Mouse (Mus musculus): Measurements from ENCODE around the gene Ccsap. TPM values are rescaled to one million over a fixed set of nuclear protein-coding genes. Genes with fewer than 3 reads are reported as not detected.
A peak's percentile ranks its signal among the peaks of the same experiment; 100 is the strongest.

Ccsap gene
- polyA plus RNA-seq, 1 experiment from 2014 or later: 2.3 TPM

GRCm38 (mm10) chr8:123846509-123846908 lies 13.5 kb downstream of the Ccsap start:
- Histone ChIP-seq H3K36me3 (ENCODE audit: control insufficient read depth, insufficient read depth, low read length) (no peaks in the 10 kb centered on the region), H3K9me3 (ENCODE audit: control insufficient read depth, low read length) (no peaks in the 10 kb centered on the region), H3K27me3 (replicated peaks; ENCODE audit: control insufficient read depth, insufficient read depth, low read length) (no peaks in the 10 kb centered on the region), H3K27ac (ENCODE audit: low read length) (no peak overlapping the region), H3K4me1 (ENCODE audit: control insufficient read depth, insufficient read depth, low read length) (no peaks in the 10 kb centered on the region), H3K4me3 (ENCODE audit: low read length) (no peak overlapping the region), H3K9ac (ENCODE audit: low read depth, low read length) (no peak overlapping the region), H3K4me2 (ENCODE audit: low read depth, low read length) (no peak overlapping the region)
- WGBS: 85% methylated on average over 12 of the region's 12 CpGs
- no peak for ATAC-seq

- no peaks in the 10 kb centered on the region for H3K27me3 ChIP-seq (replicated peaks; ENCODE audit: control insufficient read depth, insufficient read depth, low read length)
- no peaks in the 10 kb centered on the region for H3K4me1 ChIP-seq (ENCODE audit: control insufficient read depth, insufficient read depth, low read length)
- WGBS: 93% methylated on average over 10 of the region's 10 CpGs
- no peak overlapping the region for H3K9ac ChIP-seq (ENCODE audit: low read depth, low read length)
- H3K9me3 ChIP-seq (ENCODE audit: control insufficient read depth, low read length): no peaks in the 10 kb centered on the region
- no peak for ATAC-seq
- H3K4me2 ChIP-seq (ENCODE audit: low read depth, low read length): no peak overlapping the region
- no peak overlapping the region for H3K27ac ChIP-seq (ENCODE audit: low read length)
- no peak overlapping the region for H3K4me3 ChIP-seq (ENCODE audit: low read length)
- no peaks in the 10 kb centered on the region for H3K36me3 ChIP-seq (ENCODE audit: control insufficient read depth, insufficient read depth, low read length)
Observed at GRCm38 (mm10) chr8:123845991-123846390, 14.0 kb downstream of the Ccsap start.

DNA sequence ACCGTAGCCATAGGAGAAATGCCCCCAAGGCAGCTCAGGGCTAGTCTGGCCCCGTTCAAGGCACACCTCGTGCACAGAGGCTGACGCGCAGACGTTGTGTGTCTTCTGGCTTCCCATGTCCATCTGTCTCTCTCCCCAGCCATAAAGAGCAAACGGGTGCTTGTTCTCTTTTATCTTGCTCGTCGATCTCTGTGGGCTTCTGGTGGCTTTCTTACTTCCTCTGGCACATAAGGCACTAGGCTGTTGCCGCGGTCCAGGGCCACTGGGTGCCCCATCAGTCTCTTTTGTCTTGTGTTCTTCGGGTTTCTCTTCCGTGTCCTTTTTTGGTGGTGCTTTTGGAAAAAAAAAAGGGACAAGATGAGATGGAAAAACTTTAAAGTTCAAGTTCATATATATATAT lies 14.9 kb downstream of the Ccsap start:
- H3K4me3 ChIP-seq (ENCODE audit: low read length): no peak overlapping the region
- no peaks in the 10 kb centered on the region for H3K36me3 ChIP-seq (ENCODE audit: control insufficient read depth, insufficient read depth, low read length)
- WGBS: 88% methylated on average over 13 of the region's 13 CpGs
- no peak overlapping the region for H3K27ac ChIP-seq (ENCODE audit: low read length)
- H3K9ac ChIP-seq (ENCODE audit: low read depth, low read length): no peak overlapping the region
- no peak overlapping the region for H3K4me2 ChIP-seq (ENCODE audit: low read depth, low read length)
- no peaks in the 10 kb centered on the region for H3K27me3 ChIP-seq (replicated peaks; ENCODE audit: control insufficient read depth, insufficient read depth, low read length)
- no peak for ATAC-seq
- H3K9me3 ChIP-seq (ENCODE audit: control insufficient read depth, low read length): no peaks in the 10 kb centered on the region
- no peaks in the 10 kb centered on the region for H3K4me1 ChIP-seq (ENCODE audit: control insufficient read depth, insufficient read depth, low read length)

DNA sequence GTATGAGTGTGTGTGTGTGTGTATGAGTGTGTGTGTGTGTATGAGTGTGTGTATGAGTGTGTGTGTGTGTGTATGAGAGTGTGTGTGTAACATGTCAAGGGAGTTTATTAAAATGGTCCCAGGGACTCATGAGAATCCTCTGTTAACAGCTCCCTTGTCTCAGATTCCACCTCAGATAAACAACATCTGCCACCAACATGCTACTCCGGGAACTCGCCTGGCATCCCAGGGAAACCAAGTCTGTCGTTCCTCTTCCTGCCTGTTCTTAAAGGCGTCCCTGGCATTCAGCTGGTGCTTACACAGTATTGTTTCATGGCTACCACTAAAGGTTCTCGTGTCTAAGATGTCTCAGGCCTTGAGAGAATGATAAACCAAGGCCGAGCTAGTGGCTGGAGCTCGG lies 15.7 kb downstream of the Ccsap start:
- 82% methylated on average over 7 of the region's 7 CpGs for WGBS
- H3K27me3 ChIP-seq (replicated peaks; ENCODE audit: control insufficient read depth, insufficient read depth, low read length): no peaks in the 10 kb centered on the region
- ATAC-seq: no peak

DNA sequence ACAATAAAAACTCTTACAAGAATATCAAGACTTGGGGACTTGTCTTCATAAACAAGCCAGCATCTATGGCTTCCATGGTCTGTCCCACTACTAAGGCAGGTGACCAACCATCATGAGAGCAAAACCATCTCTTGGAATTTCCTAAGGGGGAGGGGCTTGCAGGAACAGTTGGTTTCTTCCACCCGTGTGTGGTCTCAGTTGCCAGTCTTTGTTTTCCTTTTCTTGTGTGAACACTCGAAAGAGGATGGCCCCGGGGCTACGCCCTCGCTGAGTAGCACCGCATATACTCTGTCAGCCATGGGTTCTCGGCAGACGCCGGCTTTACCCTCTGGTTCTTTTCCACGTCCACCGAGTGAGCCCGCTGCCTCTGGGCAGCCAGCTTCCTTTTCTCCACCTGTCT lies 17.9 kb downstream of the Ccsap start:
- H3K27ac ChIP-seq (ENCODE audit: low read length): no peak overlapping the region
- WGBS: 90% methylated on average over 12 of the region's 12 CpGs
- H3K9me3 ChIP-seq (ENCODE audit: control insufficient read depth, low read length): no peaks in the 10 kb centered on the region
- H3K36me3 ChIP-seq (ENCODE audit: control insufficient read depth, insufficient read depth, low read length): no peaks in the 10 kb centered on the region
- H3K4me2 ChIP-seq (ENCODE audit: low read depth, low read length): no peak overlapping the region
- no peak overlapping the region for H3K4me3 ChIP-seq (ENCODE audit: low read length)
- no peak for ATAC-seq
- no peaks in the 10 kb centered on the region for H3K27me3 ChIP-seq (replicated peaks; ENCODE audit: control insufficient read depth, insufficient read depth, low read length)
- H3K9ac ChIP-seq (ENCODE audit: low read depth, low read length): no peak overlapping the region
- H3K4me1 ChIP-seq (ENCODE audit: control insufficient read depth, insufficient read depth, low read length): no peaks in the 10 kb centered on the region

More for the DNA sequence above, 15.7 kb downstream of the Ccsap start:
- no peak overlapping the region for H3K9ac ChIP-seq (ENCODE audit: low read depth, low read length)
- H3K4me2 ChIP-seq (ENCODE audit: low read depth, low read length): no peak overlapping the region
- H3K27ac ChIP-seq (ENCODE audit: low read length): no peak overlapping the region
- H3K9me3 ChIP-seq (ENCODE audit: control insufficient read depth, low read length): no peaks in the 10 kb centered on the region
- no peaks in the 10 kb centered on the region for H3K36me3 ChIP-seq (ENCODE audit: control insufficient read depth, insufficient read depth, low read length)
- H3K4me3 ChIP-seq (ENCODE audit: low read length): no peak overlapping the region
- no peaks in the 10 kb centered on the region for H3K4me1 ChIP-seq (ENCODE audit: control insufficient read depth, insufficient read depth, low read length)

DNA sequence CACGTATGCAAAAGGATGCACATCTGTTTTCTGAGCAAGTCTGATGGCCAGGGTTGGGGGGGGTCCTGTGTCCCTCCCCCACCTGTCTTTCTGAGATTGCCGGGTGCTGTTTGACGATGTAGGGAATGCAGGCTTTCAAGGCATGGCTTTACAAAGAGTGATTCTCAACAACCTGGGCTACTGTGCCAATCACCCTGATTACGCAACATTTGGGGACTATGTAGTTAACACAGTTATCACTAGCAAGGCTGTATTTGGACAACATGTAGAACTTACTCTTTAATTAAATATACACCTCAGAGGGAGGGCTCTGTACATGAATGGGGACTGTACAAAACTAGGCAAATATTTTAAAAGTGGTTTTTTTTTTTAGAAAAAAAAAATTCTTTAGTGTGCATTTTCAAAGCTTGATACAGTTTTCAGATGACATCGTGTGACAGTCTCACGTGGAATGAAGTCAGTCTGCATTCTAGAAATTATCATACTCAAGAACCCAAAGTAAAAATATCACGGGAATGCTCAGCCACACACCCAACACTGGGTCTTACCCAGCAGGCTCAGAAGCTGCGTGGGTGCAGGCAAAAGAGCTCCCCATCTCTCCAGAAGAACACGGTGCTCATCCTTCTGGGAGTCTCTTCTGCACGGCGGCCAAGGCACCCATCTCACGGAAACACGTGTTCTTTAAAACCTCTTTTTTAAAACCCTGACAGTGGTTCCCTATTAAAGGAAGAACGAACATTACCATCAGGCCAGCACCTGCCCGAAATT lies 19.2 kb downstream of the Ccsap start:
- H3K9me3 ChIP-seq (ENCODE audit: control insufficient read depth, low read length): no peaks in the 10 kb centered on the region
- H3K27me3 ChIP-seq (replicated peaks; ENCODE audit: control insufficient read depth, insufficient read depth, low read length): no peaks in the 10 kb centered on the region
- no peak overlapping the region for H3K4me2 ChIP-seq (ENCODE audit: low read depth, low read length)
- H3K4me3 ChIP-seq (ENCODE audit: low read length): no peak overlapping the region
- no peak for ATAC-seq
- no peaks in the 10 kb centered on the region for H3K4me1 ChIP-seq (ENCODE audit: control insufficient read depth, insufficient read depth, low read length)
- 93% methylated on average over 15 of the region's 15 CpGs for WGBS
- no peak overlapping the region for H3K9ac ChIP-seq (ENCODE audit: low read depth, low read length)
- no peaks in the 10 kb centered on the region for H3K36me3 ChIP-seq (ENCODE audit: control insufficient read depth, insufficient read depth, low read length)
- no peak overlapping the region for H3K27ac ChIP-seq (ENCODE audit: low read length)

GRCm38 (mm10) chr8:123838496-123838895 lies 21.5 kb downstream of the Ccsap start:
- no peak for ATAC-seq
- H3K4me3 ChIP-seq (ENCODE audit: low read length): no peak overlapping the region
- no peaks in the 10 kb centered on the region for H3K27me3 ChIP-seq (replicated peaks; ENCODE audit: control insufficient read depth, insufficient read depth, low read length)
- no peak overlapping the region for H3K4me2 ChIP-seq (ENCODE audit: low read depth, low read length)
- no peaks in the 10 kb centered on the region for H3K4me1 ChIP-seq (ENCODE audit: control insufficient read depth, insufficient read depth, low read length)
- H3K36me3 ChIP-seq (ENCODE audit: control insufficient read depth, insufficient read depth, low read length): peaks cover 8% of the 10 kb centered on the region
- 63% methylated on average over 9 of the region's 9 CpGs for WGBS
- no peak overlapping the region for H3K27ac ChIP-seq (ENCODE audit: low read length)
- no peak overlapping the region for H3K9ac ChIP-seq (ENCODE audit: low read depth, low read length)
- no peaks in the 10 kb centered on the region for H3K9me3 ChIP-seq (ENCODE audit: control insufficient read depth, low read length)

- no peak overlapping the region for H3K9ac ChIP-seq (ENCODE audit: low read depth, low read length)
- no peaks in the 10 kb centered on the region for H3K4me1 ChIP-seq (ENCODE audit: control insufficient read depth, insufficient read depth, low read length)
- H3K4me3 ChIP-seq (ENCODE audit: low read length): no peak overlapping the region
- WGBS: 91% methylated on average over 6 of the region's 6 CpGs
- no peaks in the 10 kb centered on the region for H3K27me3 ChIP-seq (replicated peaks; ENCODE audit: control insufficient read depth, insufficient read depth, low read length)
- H3K4me2 ChIP-seq (ENCODE audit: low read depth, low read length): no peak overlapping the region
- H3K36me3 ChIP-seq (ENCODE audit: control insufficient read depth, insufficient read depth, low read length): peaks cover 14% of the 10 kb centered on the region
- H3K9me3 ChIP-seq (ENCODE audit: control insufficient read depth, low read length): no peaks in the 10 kb centered on the region
- no peak for ATAC-seq
- no peak overlapping the region for H3K27ac ChIP-seq (ENCODE audit: low read length)
Observed at GRCm38 (mm10) chr8:123836354-123836753, 23.7 kb downstream of the Ccsap start.

DNA sequence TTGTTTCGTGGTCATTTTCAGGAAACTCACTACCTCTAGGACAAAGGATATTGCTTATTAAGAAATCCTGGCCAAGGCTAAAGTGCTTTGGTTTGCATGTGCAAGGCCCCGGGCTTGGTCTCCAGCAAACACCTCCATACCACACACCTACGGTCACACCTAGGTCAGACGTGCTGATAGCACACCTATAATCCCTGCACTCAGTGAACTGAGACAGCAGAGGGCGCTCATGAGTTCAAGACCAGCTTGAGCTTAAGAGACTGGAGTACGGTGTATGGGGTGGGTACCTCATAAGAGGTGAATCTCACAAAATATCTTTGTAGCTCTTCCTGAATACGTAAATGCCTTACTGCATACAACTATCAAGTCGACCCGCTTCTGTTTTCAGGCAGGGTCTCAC lies 24.6 kb downstream of the Ccsap start:
- Histone ChIP-seq H3K9ac (ENCODE audit: low read depth, low read length) (no peak overlapping the region), H3K4me1 (ENCODE audit: control insufficient read depth, insufficient read depth, low read length) (no peaks in the 10 kb centered on the region), H3K27me3 (replicated peaks; ENCODE audit: control insufficient read depth, insufficient read depth, low read length) (no peaks in the 10 kb centered on the region), H3K9me3 (ENCODE audit: control insufficient read depth, low read length) (no peaks in the 10 kb centered on the region), H3K4me3 (ENCODE audit: low read length) (no peak overlapping the region), H3K4me2 (ENCODE audit: low read depth, low read length) (no peak overlapping the region), H3K27ac (ENCODE audit: low read length) (no peak overlapping the region), H3K36me3 (ENCODE audit: control insufficient read depth, insufficient read depth, low read length) (peaks cover 16% of the 10 kb centered on the region)
- peak; percentile 66; the same call in 1 of the 2 replicates for ATAC-seq
- WGBS: 54% methylated on average over 9 of the region's 9 CpGs

DNA sequence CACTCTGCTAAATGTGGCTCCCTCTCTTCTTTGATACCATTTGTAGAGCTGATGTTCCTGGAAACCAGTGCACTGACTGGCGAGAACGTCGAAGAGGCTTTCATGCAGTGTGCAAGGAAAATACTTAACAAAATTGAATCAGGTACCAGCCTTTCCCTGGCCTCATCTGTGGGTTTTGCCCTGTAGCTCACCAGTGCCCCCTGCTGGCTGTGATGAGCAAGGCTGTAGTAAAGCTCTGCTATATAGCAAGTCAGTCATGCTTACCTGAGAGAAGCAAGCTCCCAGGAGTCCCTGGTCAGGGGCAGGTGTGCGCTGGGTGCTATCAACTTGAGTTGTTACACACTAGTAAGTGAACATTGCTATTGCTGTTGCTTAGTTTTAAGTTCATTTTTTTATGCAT lies 27.3 kb downstream of the Ccsap start:
- no peak overlapping the region for H3K9ac ChIP-seq (ENCODE audit: low read depth, low read length)
- no peaks in the 10 kb centered on the region for H3K9me3 ChIP-seq (ENCODE audit: control insufficient read depth, low read length)
- no peak for ATAC-seq
- no peak overlapping the region for H3K4me3 ChIP-seq (ENCODE audit: low read length)
- H3K4me1 ChIP-seq (ENCODE audit: control insufficient read depth, insufficient read depth, low read length): no peaks in the 10 kb centered on the region
- WGBS: 96% methylated on average over 4 of the region's 4 CpGs
- H3K27ac ChIP-seq (ENCODE audit: low read length): no peak overlapping the region
- no peaks in the 10 kb centered on the region for H3K27me3 ChIP-seq (replicated peaks; ENCODE audit: control insufficient read depth, insufficient read depth, low read length)
- H3K4me2 ChIP-seq (ENCODE audit: low read depth, low read length): no peak overlapping the region
- peaks cover 16% of the 10 kb centered on the region for H3K36me3 ChIP-seq (ENCODE audit: control insufficient read depth, insufficient read depth, low read length)
